Mouse (Mus musculus) liver, adult 2 months (tissue): ENCODE data around the gene BC048507. TPM values are rescaled to one million over a fixed set of nuclear protein-coding genes. Genes with fewer than 3 reads are reported as not detected.

Experiments
- DNase-seq: peaks from one replicate; pipeline ENCODE4 v3.0.0-alpha.2; 2011; ENCODE audit warnings: low read depth, low spot score; ENCODE audit errors: extremely low read depth
- H3K27ac ChIP-seq: fragments of 200-500 bp; replicated peaks from 2 replicates; pipeline ENCODE4 v1.5.1; 2012; ENCODE audit warnings: low read depth, mild to moderate bottlenecking, control low read depth, inconsistent platforms, low read length; ENCODE audit not compliant: insufficient read depth
- H3K27me3 ChIP-seq: fragments of 200-500 bp; 2 replicates; pipeline ENCODE4 v1.6.1; 2012; ENCODE audit warnings: mild to moderate bottlenecking, moderate library complexity, low read length, inconsistent platforms; ENCODE audit not compliant: control insufficient read depth, insufficient read depth
- H3K36me3 ChIP-seq: fragments of 200-500 bp; 2 replicates; pipeline ENCODE4 v1.6.1; 2012; ENCODE audit warnings: low read length, inconsistent platforms; ENCODE audit not compliant: control insufficient read depth, insufficient read depth
- H3K4me1 ChIP-seq: fragments of 200-500 bp; 2 replicates; pipeline ENCODE4 v1.6.1; 2011; ENCODE audit warnings: low read length; ENCODE audit not compliant: control insufficient read depth, insufficient read depth
- H3K4me3 ChIP-seq: fragments of 200-500 bp; 2 replicates; pipeline ENCODE4 v1.5.1; 2011; ENCODE audit warnings: low read depth, mild to moderate bottlenecking, control low read depth, low read length, moderate library complexity; ENCODE audit not compliant: insufficient read depth
- H3K79me2 ChIP-seq: fragments of 200-500 bp; 2 replicates; pipeline ENCODE4 v1.6.1; 2012; ENCODE audit warnings: inconsistent platforms, mild to moderate bottlenecking, low read length, moderate library complexity; ENCODE audit not compliant: control insufficient read depth, insufficient read depth
- H3K9ac ChIP-seq: fragments of 200-500 bp; 2 replicates; pipeline ENCODE4 v1.6.1; 2012; ENCODE audit warnings: low read depth, mild to moderate bottlenecking, control low read depth, inconsistent platforms, low read length
- CTCF ChIP-seq: fragments of 200-500 bp; IDR thresholded peaks from 2 replicates; pipeline ENCODE4 v1.5.1; 2011; ENCODE audit warnings: low read depth, low read length, control low read depth
- POLR2A ChIP-seq: fragments of 200-500 bp; IDR thresholded peaks from 2 replicates; pipeline ENCODE4 v1.6.1; 2011; ENCODE audit warnings: low read length, control low read depth; ENCODE audit not compliant: insufficient read depth; ENCODE audit errors: extremely low read depth
- WGBS: fragments of 180-500 bp; shearing (Covaris S2); methylation state at CpG from one replicate; pipeline ENCODE4 v1.1.7; 2018; 5-methylcytosine and 5-hydroxymethylcytosine counted together
- polyA plus RNA-seq: library from polyadenylated mRNA; depleted of rRNA; stranded (reverse); fragments of >200 nt; gene quantifications from 2 replicates; pipeline ENCODE4 v1.2.3, GENCODE M21; 2012; rRNA removed
- total RNA-seq: library from RNA; depleted of rRNA; stranded (reverse); fragments of >200 nt; gene quantifications from 2 replicates; pipeline ENCODE4 v1.2.3, GENCODE M21; 2014; rRNA removed

BC048507 gene
- total and polyA plus RNA-seq, 2 experiments: not detected

GRCm38 (mm10) chr13:67909759-67910158 lies 46.6 kb downstream of the BC048507 start:
- 19% methylated on average over 5 of the region's 5 CpGs for WGBS
- no peak overlapping the region for H3K4me3 ChIP-seq

More at GRCm38 (mm10) chr13:67909759-67910158, 46.6 kb downstream of the BC048507 start:
- Histone ChIP-seq H3K79me2 (no peaks in the 10 kb centered on the region), H3K27ac (no peak overlapping the region), H3K27me3 (no peaks in the 10 kb centered on the region), H3K4me1 (no peaks in the 10 kb centered on the region), H3K9ac (no peak overlapping the region), H3K36me3 (no peaks in the 10 kb centered on the region)
- no peak for DNase-seq
- TF ChIP-seq POLR2A (no peak), CTCF (no peak)

Other genes with a start within 250 kb of the BC048507 start
- not detected in 2 replicates for gene Gm49345, start 225.6 kb upstream of the BC048507 start, total RNA-seq
- not detected in 2 replicates for gene Gm49345, start 225.6 kb upstream of the BC048507 start, polyA plus RNA-seq
- 3.9 and 4.9 TPM in 2 replicates for gene Zfp729a, start 225.5 kb upstream of the BC048507 start, total RNA-seq
- 0.30 and 0.70 TPM in 2 replicates for gene Zfp729a, start 225.5 kb upstream of the BC048507 start, polyA plus RNA-seq
- 5.5 and 6.4 TPM in 2 replicates for gene Zfp738, start 176.3 kb upstream of the BC048507 start, total RNA-seq
- gene Zfp738, start 176.3 kb upstream of the BC048507 start, polyA plus RNA-seq: 1.5 and 2.3 TPM in 2 replicates
- gene Zfp65, start 134.2 kb upstream of the BC048507 start, total RNA-seq: 7.2 and 8.5 TPM in 2 replicates
- 0.46 and 0.65 TPM in 2 replicates for gene Zfp65, start 134.2 kb upstream of the BC048507 start, polyA plus RNA-seq
- gene Zfp85, start 108.1 kb upstream of the BC048507 start, total RNA-seq: 4.9 and 5.4 TPM in 2 replicates
- 0.21 and 0.64 TPM in 2 replicates for gene Zfp85, start 108.1 kb upstream of the BC048507 start, polyA plus RNA-seq
- gene Zfp493, start 83.6 kb upstream of the BC048507 start, total RNA-seq: 1.2 and 2.0 TPM in 2 replicates
- gene Zfp493, start 83.6 kb upstream of the BC048507 start, polyA plus RNA-seq: 0.58 and 0.81 TPM in 2 replicates
- 3.3 and 3.4 TPM in 2 replicates for gene Zfp273, start 49.6 kb upstream of the BC048507 start, total RNA-seq
- gene Zfp273, start 49.6 kb upstream of the BC048507 start, polyA plus RNA-seq: 0.09 and 0.26 TPM in 2 replicates
- gene Gm10037, start 32.2 kb upstream of the BC048507 start, total RNA-seq: 0.37 and 1.9 TPM in 2 replicates
- 0.21 and 0.92 TPM in 2 replicates for gene Gm10037, start 32.2 kb upstream of the BC048507 start, polyA plus RNA-seq